Mouse (Mus musculus) brain, embryonic 14.5 days (tissue): ENCODE measurements around the gene Gm9913.

Experiments used
- CTCF ChIP-seq: fragments of 200-500 bp; IDR thresholded peaks from 2 replicates; pipeline ENCODE4 v1.5.1; 2012; ENCODE audit warnings: inconsistent platforms, mild to moderate bottlenecking, moderate library complexity, borderline replicate concordance; ENCODE audit not compliant: insufficient read depth, insufficient read length; ENCODE audit errors: extremely low read depth
- POLR2A ChIP-seq: fragments of 200-500 bp; IDR thresholded peaks from 2 replicates; pipeline ENCODE4 v1.6.1; 2012; ENCODE audit warnings: mild to moderate bottlenecking, inconsistent platforms, borderline replicate concordance; ENCODE audit not compliant: poor library complexity, insufficient read depth, insufficient read length, severe bottlenecking; ENCODE audit errors: extremely low read depth

DNA sequence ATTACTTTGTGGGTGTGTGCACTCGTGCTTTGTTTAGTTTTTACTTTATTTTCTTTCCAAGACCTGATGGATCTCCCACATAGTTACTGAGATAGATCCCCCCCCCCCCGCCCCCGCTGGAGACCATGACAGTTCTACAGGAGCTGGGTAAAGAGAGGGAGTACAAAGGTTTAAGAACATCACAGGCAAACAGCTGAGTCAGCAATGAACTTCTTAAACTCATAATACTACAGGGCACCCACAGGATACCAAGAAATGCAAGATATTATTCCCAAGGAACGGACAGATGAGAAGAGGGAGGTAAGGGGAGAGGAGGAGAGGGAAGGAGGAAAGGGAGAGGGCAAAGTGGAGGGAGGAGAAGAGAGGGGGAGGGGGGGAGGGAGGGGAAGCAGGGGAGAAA, 7.7 kb downstream of the Gm9913 start:
- no peak for TF ChIP-seq CTCF
- TF ChIP-seq POLR2A: no peak
